Mouse (Mus musculus): Measurements from ENCODE around the gene Hif1an.
A peak's percentile ranks its signal among the peaks of the same experiment; 100 is the strongest.

The Hif1an gene

DNA sequence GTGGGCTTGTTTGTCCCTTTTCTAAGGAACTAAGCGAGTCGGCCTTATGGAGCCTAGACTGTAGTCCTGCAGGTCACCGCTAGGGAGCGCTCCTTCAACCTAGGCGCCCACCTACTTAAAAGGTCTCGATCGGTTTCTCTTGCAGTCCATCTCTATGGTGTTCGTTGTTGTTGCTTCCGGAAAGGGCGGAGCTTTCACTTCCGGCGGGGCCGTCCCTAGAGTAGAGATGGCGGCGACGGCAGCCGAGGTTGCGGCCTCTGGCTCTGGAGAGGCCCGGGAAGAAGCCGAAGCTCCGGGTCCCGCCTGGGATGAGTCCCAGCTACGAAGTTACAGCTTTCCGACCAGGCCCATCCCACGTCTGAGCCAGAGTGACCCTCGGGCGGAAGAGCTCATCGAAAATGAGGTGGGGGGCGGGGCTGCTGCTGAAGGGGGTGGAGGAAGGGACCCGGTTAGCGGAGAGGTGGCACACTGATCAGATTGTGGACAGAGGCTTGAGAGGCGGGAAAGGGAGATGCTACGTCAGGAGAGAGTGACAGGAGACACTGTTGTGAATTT is at the start of gene Hif1an:
Gene Hif1an (plus strand): TSS at position 199 of the 555 bp plus-strand sequence.
- peak; percentile 94 to 96 for DNase-seq (ENCODE audit: low spot score in 2 of 2)

DNA sequence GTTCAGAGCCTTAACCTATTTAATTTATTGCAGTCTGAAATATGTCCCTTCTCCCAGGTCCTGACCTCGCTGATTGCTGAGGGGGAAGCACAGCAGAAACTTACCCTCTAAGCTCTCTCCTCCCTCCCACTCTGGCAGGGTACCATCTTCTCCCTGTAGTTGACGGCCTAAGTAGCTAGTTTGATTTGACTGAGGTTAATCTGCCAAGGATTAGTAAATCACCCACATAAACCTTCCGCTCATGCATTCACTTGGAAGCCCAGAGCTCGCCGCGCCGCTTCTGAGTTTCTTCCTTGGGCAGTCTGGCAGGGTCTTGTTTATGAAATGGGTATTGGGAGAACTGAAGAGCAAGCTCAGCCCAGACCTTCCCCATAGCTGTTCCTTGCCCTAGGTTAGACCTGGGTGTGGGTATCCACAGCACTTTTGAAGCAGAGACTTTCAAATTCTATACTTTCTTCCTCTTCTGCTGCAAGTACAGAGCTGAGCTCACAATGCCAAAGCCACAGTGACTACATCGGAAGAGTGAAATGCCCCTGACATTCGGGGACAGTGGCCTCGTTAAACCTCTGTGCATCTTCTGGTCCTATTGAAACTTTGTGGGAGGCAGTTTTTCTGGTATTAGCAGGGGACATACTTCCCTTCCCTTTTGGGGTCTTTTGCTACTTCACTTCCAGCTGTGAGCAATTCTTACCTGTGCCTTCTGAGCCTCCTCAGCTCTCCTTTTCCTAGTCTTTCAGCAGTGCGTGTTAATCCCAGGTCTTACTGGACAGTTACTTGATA is 49.4 kb upstream of the Hif1an start:
- no peak for DNase-seq (ENCODE audit: low spot score in 2 of 2)

DNA sequence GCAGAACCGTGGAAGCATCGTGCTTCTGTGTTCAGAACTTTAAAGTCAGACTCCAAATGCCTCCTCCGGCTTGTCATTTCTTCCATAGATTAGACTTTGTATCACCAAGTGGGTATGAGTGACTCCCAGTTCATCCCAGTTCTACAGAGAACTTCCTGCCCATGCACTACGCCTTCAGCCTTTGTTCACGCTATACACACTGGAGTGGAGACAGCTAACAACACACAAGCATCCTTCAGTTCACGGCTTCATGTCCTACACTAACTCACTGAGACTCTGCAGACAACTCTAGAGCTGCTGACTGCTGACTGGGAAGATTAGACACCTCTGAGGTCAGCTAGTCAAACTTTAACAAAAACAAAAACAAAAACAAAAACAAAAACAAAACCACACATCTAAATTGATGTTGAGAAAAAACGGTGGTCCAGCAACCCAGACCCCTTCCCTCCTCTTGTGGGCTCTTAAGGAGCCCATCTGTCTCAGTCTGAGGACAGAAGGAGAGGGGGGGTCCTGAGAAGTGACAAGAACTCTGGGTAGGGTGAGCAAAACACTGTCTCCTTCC is 48.6 kb upstream of the Hif1an start:
- DNase-seq (ENCODE audit: low spot score in 2 of 2), result no peak

DNA sequence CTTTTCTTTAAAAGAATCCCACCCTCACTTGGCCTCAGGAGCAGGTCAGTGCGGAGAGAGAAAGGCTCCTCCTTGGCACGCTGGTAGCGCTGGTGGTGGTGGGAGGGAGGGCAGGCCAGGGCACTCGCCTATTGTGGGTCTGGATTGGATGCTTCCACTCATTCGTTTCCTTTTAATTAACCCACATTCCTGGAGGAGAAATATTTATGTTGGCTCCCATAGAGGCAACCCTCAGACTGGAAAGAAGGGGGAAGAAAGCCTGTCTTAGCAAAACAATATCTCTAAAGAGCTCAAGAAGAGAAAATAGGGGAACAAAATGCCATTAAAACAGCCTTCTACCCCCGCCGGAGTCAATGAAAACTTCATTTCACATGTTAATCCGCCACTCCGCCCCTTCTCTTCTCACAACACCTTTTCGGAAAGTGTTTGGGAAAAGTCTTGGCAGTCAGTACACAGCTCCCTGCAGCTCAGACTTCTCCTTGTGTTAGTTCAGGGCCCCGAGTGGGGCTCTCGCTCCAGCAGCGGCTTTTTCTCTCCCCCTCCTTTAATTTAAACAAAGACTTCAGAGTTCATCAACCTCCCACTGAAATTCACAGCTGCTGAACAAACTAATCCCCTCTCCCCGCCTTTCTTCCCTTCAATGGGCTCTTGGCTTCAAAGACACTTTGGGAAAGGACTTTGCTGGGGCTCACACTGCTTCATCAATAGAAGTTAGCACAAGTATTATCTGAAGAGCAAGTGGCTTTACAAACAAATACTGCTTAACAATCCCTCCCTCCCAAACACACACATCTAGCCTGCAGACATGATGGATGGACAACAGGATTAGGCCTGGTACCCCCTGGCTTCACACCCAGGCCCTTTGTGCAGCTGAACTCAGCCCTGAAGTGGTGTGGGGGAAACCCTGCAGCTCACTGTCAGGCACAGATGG is 47.9 kb upstream of the Hif1an start:
- DNase-seq (ENCODE audit: low spot score in 2 of 2), result no peak

DNA sequence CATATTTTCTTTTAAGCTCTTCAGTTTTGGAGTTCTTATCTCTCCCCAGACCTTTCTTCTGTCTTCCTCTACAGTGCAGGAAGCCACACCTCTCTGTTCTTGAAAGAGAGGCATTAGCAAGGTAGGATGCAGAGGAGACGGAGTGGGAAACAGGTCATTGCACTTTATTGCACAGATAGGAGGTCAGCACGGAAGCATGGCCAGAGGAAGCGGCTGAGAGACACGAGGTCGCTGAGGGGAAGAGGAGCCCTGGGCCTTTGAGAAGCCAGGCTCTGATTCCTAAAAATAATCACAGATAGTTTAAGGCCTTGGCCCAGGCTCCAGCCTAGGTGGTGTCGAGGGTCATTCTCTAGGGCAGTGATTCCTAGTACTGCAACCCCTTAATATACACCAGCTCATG is 46.9 kb upstream of the Hif1an start:
- DNase-seq (ENCODE audit: low spot score in 2 of 2), result no peak

DNA sequence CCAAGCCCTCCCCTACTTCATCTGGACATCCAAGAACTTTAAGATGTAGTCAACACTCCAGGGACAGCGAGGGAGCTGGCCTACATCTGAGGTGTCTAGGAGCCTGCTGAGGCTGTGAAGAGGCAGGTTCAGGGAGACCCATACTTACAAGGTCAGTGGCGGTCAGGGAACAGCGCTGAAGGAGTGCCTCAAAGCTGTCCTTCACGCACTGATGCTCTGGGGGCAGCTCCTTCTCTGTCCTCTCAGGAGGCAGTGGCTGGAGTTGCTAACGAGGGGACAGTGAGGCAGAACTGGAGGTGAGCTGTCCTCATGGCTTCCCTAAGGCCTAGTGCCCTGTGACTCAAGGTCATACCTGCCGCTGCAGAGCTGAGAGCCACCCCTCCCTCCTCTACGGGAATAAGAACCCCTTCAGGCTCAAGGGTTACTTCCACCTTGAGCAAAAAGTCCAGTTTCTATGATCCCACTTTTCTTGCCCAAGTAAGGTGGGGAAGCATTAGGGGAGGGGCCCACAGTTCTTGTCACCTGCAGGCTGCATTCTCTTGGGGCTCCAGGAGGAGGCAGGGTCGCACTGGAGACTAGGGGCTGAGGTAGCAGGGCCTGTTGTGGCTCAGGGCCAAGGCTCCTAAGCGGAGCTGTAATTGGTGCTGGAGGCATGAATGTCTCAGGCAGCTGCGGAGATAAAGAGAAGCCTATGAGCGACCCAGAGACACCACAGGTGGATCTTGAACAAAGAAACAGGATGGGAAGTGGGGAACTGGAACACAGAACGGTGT is 44.5 kb upstream of the Hif1an start:
- DNase-seq (ENCODE audit: low spot score in 2 of 2), result no peak

DNA sequence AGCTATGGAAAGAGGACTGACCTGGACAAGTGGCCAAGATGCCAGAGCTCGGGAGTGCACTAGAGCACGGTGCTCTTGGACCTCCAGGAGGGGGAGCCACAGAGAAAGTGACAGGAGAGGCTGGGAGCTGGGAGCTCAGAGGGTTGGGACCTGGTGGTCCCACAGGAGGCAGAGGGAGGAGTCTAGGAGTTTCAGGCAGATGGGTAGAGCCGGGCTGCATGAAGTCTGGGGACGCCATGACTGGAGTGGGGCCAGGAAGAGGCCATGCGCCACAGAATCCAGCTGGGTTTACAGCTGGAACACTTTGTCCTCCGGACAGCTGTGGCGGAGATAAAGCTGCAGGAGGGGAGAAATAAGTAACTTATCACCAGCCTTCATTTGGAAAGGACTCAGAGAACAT is 43.5 kb upstream of the Hif1an start:
- DNase-seq (ENCODE audit: low spot score in 2 of 2), result no peak

DNA sequence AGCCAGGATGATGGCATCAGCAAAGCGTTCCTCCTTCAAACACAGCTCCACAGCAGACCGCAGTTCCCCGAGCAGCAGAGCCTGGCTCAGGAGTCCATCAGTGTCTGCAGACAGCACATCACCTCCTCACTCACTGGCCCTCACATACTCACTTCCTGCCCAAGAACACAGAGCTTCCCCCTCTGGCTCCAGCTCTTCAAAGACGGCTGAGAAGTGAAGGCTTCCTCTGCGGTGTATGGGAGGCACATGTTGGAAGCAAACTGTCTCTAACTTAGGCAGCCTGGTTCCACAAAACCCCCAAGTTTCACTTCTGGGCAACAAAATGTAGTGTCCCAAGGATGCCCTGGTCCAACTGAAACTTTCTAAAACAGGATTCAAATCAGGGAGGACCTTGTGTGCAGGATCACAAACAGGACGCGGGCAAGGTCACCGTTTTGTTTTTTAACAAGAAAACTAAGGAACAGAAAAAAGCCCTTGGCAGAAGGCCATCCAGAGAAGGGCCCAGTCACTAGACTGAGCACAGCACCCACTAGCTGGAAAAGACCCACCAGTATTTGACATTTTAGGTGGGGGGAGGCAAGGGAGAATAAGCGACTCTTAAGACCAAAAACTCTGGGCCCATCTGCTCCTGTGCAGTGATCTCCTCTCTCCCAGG is 37.0 kb upstream of the Hif1an start:
- DNase-seq (ENCODE audit: low spot score in 2 of 2), result no peak

DNA sequence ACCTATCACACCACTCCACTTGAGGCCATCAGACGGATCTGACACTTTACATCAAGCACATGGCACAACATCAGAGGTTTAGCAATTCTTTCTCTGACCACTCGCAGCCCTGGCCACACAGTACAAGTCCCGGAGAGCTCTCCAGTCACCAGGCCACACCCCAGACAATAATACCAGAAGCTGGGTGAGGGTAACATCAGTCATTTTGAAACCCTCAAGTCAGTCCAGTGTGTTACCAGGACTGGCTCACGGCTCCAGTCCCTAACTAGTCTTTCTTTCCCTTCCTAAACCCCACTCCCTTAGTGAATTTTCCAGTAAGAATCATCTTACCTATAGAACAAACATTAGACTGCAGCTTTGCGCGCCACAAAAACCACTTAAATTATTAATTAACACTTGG is 32.6 kb upstream of the Hif1an start:
- no peak for DNase-seq (ENCODE audit: low spot score in 2 of 2)

DNA sequence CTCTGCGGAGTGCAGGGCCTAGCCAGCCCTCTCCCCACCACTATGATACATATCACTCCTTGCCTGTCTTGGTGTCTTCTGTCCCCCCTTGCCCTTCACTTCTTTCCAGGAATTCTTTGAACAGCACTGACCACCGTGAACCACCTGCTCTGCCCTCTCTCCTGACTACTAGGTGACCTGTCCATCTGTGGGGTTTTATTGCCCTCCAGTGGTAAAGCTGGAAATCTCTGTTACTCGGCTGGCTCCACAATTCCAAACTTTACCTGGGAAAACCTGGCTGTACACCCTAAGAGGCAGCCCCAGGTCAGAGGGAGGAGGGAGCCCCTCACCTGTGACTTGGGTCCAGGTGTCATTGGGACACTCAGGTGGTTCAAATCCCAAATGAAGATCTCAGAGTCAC is 27.3 kb upstream of the Hif1an start:
- no peak for DNase-seq (ENCODE audit: low spot score in 2 of 2)

DNA sequence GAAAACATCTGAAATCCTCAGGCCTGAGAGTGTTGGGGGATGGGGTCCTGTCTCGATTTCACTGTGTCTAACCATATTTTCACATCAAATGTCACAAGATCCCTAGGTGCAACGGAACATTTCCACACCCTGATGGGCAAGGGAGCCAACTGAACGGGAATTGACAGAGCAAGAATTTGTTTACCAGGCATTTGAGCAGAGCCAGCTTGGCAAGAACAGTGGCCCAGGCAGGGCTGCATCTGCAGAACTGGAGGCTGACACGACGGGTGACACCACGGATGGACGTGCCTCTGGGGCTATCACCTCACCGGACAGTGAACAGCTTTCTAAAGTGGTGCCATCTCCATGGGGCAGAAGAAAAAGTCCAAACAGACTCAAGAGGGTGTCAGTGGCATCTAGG is 25.2 kb upstream of the Hif1an start:
- no peak for DNase-seq (ENCODE audit: low spot score in 2 of 2)

DNA sequence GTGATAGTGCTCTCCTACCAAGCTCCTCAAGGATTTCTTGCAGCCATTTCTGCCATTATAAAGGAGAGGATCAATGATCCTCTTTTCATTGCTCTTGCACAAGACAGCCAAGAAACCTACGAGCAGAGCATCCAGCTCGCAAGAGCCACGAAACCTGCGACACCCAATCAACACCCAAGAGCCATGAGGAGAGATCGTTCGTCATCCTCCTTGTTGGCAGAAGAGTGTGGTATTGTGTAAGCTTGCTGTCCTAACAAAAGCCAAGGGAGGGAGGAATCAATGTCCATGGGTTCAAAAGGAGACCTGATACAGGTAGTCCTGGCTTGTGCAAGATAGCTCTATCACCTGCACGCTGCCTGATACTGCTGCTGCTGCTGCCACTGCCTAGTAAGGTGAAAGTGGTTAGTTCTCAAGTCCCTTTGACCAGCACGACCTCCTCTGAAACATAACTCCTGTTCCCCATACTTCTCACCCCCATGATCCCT is 19.9 kb upstream of the Hif1an start:
- DNase-seq (ENCODE audit: low spot score in 2 of 2), result no peak

DNA sequence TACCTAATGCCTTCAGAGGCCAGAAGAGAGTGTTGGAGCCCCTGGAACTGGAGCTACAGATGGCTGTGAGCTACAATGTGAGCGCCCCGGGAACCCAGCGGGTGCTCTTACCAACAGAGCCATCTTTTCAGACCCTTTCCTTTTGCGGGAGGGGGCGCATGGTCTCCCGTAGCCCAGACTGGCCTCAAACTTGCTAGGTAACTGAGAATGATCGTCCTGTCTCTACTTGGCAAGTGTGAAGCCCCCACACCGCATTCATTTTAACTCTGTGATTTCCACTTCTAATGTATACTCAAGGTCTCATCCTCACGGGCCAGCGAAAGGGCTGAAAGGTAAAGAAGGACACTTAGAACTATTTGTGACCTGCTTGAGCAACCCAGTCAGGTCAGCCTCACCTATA is 18.3 kb upstream of the Hif1an start:
- DNase-seq (ENCODE audit: low spot score in 2 of 2), result no peak

DNA sequence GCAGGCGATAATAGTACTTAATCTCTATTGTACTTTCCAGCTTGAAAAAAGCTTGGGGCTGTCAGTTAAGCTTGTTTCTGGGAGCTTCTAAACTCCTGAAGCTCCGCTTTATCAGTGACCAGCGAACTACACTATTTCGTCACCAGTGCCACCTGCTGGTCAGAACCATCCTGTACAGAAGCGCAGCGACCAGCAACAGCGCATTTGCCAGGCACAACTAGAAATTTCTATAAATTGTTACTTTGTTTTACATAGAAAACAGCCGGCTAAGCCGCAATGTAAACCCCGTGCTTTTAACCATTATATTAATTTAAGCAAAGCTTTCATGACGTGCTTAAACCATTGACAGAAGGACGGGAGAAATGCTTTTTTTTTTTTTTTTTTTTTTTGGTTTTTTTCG is 17.9 kb upstream of the Hif1an start:
- peak; percentile 70 to 81 for DNase-seq (ENCODE audit: low spot score in 2 of 2)

DNA sequence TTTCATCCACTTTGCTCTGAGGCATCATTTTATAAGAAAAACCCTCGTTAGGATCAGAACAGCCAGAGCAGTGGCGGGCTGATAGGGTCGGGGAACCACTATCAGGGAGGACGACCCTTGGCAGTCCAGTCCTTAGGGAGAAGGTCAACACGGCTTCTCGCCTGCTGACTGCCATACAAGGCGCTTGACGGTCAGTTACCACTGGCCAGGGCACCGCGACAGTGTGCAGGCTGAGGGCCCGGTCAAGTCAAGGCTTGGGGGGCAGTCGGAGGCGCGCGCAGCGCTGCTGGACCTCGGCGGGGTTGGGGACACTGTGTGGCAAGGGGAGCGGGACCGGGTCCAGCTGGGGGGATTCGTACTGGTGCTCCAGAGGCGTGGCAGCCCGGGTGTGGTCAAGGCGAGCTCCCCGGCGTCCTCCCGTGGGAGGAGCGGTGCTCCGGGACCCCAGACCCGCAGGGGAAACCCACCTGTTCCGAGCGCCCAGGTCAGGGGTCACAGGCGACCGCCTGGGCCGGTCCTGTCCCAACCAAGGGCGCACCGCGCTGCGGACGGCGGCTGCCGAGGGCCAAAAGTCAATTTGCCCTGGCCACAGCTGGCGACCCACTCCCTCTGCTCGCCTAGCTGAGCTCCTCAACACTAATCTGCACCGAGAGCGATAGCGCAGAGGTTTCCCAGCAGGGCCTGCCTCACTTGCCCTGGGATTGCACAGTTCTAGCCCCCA is 17.2 kb upstream of the Hif1an start, which contains the start of gene Sec31b:
Gene Sec31b (minus strand): TSS at position 544 of the 721 bp plus-strand sequence.
- DNase-seq (ENCODE audit: low spot score in 2 of 2), result peak in 1 of 2 experiments; percentile 31

DNA sequence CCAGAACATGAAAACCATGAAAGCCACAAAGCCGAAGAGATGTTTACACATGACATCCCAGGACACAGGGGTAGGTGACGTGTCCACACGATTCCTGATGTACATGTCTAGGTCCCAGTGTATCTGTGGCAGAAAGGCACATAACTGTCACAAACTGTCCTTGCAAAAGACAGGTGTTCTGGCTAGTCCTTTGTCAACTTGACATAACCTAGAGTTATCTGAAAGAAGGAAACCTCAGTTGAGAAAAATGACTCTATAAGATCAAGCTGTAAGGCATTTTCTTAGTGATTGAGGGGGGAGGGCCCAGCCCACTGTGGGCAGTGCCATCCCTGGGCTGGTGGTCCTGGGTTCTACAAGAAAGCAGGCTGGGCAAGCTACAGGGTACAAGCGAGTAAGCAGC is 9.9 kb upstream of the Hif1an start, which contains the start of gene Gm20538:
Gene Gm20538 (minus strand): TSS at position 101 of the 400 bp plus-strand sequence.
- DNase-seq (ENCODE audit: low spot score in 2 of 2), result no peak

DNA sequence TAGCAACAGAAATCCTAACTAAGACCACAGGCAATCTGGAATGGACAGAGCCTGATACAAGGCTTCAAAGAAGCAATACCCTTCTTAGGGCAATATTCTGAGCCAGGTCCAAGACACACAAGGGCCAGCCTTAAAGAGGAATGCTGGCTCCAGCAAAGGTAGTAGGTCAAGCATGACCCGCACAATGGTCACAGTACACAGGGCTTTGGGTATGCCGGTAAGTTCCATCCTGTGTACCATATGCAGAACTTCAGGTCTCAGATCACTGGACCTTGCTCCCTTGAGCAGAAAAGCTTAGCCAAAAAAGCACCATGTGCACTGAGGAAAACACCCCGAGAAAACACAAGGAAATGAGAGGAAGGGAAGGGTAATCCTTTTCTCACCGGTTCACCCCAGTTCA is 9.4 kb upstream of the Hif1an start:
- DNase-seq (ENCODE audit: low spot score in 2 of 2), result no peak

DNA sequence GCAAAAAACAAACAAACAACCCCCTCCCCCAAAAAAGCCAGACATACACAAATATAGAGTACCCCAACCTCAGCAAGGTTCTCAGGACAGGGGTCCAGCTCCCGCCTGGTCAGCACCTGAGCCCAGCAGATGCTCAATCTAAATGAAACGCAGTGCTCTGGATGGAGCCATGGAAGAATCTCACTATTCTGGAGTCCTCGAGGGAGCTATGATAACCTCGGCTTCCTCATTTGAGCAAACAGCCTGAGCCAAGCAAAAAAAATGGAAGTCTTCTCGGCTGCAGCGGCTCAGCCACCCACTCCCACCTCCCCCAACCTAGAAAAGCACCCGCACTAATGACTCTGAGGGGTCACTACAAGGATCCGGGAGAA is 8.2 kb upstream of the Hif1an start:
- DNase-seq (ENCODE audit: low spot score in 2 of 2), result no peak

DNA sequence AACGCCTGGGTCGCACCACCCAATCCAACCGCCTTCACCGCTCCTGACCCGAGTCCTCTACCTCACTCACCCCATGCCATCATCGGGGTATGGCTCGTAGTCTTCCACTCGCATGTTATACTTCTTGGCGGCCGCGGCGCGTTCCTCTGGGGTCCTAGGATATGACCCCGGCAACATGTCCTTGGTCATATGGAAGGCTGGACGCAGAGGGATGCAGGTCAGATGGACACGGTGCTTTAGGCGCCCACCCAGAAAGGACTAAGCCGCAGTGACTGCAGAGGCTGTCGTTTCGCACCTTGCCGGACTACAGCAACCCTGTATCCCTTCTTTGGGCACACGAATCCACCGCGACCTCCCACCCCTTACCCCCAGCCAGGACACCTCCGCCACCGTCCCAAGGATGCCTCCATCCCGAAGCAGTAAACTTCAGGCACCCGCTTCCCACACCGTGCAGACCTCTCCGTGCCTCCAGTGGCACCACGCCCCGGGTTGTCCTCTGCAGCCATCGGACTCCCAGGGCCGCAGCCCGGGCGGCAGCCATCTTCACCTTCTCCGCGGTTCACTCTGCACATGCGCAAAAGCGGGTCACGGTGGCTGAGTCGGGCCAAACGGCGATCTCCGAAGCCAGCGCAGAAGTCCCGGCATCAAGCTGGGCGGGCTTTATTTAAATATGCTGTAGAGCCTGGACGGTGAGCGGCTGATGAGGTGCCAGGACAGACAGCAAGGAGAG is 7.6 kb upstream of the Hif1an start, which contains the start of gene Ndufb8:
Gene Ndufb8 (minus strand): TSS at position 580 of the 730 bp plus-strand sequence.
- peak; percentile 96 to 97 for DNase-seq (ENCODE audit: low spot score in 2 of 2)

All from right cerebral cortex, postnatal 10 days (tissue).